Mouse (Mus musculus) thymus, adult 2 months (tissue): ENCODE measurements at regions not wholly inside any gene's neighbourhood (a gene's known extent, or its start where the extent isn't known, plus 50 kb on each side); places are given as distances from the start of the nearest gene placed in this dataset.

Experiments used
- CTCF ChIP-seq: fragments of 200-500 bp; IDR thresholded peaks from 2 replicates; pipeline ENCODE4 v1.5.1; 2012; ENCODE audit warnings: mild to moderate bottlenecking, control low read depth, low read length, moderate library complexity, borderline replicate concordance; ENCODE audit not compliant: control insufficient read depth, poor library complexity, insufficient read depth; ENCODE audit errors: extremely low read depth
- POLR2A ChIP-seq: fragments of 200-500 bp; IDR thresholded peaks from 2 replicates; pipeline ENCODE4 v1.6.1; 2012; ENCODE audit warnings: mild to moderate bottlenecking, low read length, control low read depth, moderate library complexity; ENCODE audit not compliant: control insufficient read depth, poor library complexity, insufficient read depth; ENCODE audit errors: extremely low read depth

DNA sequence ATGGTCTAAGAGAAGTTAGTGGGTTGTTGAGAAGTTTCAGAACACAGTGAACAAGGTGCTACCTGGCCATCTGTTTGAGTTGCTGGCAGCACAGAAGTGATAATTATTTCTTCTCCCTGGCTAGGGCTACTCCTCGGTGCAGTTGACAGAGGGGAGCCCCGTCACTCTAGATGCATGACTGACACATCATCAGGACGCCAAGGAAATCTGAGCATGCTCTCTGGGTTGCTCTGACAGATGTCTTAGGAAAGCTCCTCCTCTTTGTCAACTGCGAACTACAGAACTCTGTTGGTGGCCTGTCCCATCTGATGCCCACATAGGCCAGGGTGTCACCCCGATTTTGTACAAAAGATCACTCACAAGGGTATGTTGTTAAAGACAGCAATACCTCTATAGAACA, 278.7 kb downstream of the Cog6 start:
- TF ChIP-seq CTCF (no peak), POLR2A (no peak)
